Mouse (Mus musculus): ENCODE results near the gene Abcg5. TPM values are rescaled to one million over a fixed set of nuclear protein-coding genes. Genes with fewer than 3 reads are reported as not detected.

Abcg5 gene
- total RNA-seq, 1 experiment from 2014 or later: 22.2 TPM

- no peak for DNase-seq
Measured at GRCm38 (mm10) chr17:84685286-84685685, 2.5 kb upstream of the Abcg5 start.

- no peak for DNase-seq
Measured at GRCm38 (mm10) chr17:84684284-84684683, 1.5 kb upstream of the Abcg5 start.

GRCm38 (mm10) chr17:84681670-84682069 is 1.1 kb downstream of the Abcg5 start:
- DNase-seq: no peak

- DNase-seq: no peak
Measured at GRCm38 (mm10) chr17:84677595-84677994, 5.2 kb downstream of the Abcg5 start.

DNA sequence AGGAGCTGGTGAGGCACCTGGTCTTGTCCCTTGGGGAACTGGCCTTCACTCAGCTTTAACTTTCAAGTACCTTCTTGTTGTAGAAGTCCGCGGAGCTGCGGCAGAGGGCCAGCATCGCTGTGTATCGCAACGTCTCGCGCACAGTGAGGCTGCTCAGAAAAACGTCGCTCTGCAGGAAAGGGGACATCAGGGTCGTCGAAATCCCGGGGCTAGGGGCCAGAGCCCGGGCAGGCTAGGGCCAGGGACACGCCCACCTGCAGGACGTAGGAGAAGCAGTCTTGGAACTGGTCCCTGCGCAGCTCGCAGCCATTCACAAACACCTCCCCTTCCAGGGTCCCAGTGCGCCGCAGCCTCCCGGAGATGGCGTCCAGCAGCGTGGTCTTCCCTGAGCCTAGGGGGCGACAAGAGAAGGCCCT is 6.9 kb downstream of the Abcg5 start, which contains the start of gene Abcg8:
Abcg8 (plus strand) TSS at position 352 of the 416 bp plus-strand sequence.
- DNase-seq: peak; percentile 34

DNA sequence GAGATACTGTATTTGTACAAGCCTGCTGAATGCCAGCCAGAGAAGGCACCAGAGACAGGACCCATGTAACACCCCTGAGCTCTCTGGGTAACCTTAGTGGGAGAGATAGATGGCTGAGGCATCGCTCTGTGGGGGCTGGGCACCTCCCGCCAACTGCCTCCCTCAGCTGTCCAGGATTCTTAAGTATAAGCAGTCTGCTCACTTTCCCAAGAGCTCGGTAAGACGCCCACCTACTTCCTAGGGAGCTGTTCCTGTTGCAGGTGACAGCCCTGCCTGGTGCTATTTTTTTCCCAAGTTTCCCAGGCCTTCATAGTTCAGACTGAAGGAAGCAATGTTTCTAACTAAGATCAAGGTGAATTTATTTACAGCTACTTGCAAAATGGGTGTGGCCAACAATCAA is 7.6 kb downstream of the Abcg5 start:
- DNase-seq: no peak

DNA sequence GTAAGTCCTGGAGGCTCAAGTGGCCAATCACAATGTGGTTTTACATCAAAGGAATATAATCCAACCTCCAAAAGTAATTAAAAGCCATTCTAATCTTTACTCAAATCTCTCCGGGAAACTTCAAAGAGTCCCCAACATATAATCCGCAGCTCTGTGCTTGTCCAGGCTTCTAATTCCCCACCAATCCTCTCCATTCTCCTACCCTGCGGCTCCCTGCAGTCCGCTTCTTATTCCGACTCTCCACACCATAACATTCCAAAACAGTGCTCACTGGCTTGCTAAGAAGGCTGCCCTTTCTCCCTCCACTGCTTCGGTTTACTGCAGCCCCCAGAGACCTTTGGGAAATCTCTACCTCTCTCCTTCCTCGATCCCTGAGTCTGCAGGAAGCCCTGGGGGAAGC is 8.8 kb downstream of the Abcg5 start:
- no peak for DNase-seq

DNA sequence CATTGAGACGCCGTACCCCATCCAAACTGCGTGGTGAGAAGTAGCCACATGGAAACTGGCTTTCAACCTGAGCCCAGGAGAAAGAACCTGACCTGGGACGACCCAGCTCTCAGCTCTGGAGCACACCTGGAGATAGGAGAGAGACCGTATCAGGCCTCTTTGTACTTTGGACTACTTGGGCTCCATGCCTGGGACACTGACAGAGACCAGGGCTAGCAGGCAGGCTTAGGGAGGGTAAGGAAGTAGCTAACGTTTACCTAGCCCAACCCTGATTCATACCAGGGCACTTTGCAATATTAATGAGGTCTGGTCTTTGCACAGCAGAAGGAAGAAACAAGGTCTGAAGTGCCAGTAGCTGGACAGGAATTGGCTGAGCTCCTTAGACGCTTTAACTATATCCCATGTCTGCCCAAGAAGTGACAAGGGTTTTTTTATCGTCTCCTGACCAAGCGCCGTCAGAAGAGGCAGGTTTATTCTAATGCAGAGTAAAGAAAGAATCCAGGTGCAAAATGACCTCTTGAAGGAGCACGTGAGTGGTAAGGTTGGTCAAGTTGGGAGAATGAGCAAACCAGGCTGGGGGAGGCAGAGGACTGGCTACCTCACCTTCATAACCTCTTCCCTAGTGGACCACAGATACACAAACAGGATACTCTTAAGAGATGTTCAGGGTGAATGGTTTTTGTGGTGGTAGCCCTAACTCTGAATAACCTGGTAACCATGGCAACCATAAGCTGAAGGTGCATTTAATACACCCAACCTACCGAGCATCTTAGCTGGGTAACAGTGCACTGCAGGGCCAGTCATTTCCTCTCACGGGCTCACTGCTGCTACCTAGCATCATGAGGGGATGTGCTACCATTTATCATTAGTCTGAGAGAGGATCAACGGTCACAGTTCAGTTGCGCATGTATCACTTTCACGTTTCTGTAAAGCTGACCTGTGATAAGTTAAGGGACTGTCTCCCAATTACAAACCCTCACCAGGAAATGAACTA is 10.1 kb downstream of the Abcg5 start:
- no peak for DNase-seq

DNA sequence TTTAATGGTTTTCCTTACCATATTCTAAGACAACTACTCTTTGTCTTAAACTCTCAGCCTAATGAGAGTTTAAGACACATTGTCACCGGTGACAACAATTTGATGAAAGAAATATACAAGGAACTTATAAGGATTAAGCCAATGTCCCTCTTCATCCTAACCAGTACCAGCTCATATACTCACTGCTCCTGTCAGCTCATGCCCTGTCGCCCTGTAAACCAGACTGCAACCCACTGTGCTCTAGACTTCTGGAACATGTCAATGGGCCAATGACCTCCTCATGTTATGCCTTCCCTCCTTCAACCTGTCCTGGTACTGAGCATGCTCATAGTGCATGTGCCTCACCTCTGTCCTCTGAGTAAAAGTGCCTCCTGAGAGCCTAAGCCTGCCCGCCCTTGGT is 15.0 kb downstream of the Abcg5 start:
- no peak for DNase-seq

DNA sequence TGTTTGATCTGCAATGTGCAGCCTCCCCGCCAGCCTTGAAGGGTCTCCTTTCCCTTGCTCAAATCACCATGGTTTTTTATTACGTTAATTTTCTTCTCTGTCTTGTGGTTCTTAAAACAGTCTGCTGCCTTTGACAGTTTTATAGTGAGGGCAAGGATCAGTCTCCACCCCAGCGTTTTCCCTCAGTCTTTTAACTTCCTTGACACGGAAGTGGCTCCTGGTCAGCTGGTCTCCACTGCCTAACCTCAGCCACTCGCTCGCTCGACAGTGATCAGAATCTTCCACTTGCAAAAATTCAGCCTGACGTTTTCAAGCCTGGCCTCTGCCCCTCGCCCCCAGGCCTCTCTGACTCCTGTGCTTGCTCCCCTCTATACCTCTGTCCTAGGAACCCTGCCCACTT is 17.1 kb downstream of the Abcg5 start:
- no peak for DNase-seq

- no peak for DNase-seq
Measured at GRCm38 (mm10) chr17:84665053-84665452, 17.8 kb downstream of the Abcg5 start.

DNA sequence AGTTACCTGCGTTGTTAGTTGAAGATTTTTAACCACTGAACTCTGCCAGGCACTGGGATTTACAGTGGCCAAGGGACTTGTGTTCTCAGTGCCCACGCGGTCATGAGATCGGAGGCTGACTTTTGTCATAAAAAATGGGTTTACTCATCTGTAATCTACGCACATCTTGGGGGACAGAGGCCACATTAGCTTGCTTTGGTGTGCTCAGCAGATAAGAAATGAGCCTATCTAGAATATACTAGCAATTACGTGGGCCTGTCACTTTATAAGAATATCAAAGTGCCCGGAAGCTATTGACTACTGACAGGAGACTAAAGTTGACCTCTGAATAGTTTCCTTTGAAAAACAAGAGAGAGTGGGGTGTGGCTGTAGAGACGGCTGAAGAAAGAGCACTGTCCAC is 23.9 kb downstream of the Abcg5 start:
- no peak for DNase-seq

- no peak for DNase-seq
Measured at GRCm38 (mm10) chr17:84658195-84658594, 24.6 kb downstream of the Abcg5 start.

- DNase-seq: no peak
Measured at GRCm38 (mm10) chr17:84657782-84658181, 25.0 kb downstream of the Abcg5 start.

- DNase-seq: no peak
Measured at GRCm38 (mm10) chr17:84657422-84657732, 25.4 kb downstream of the Abcg5 start.

DNA sequence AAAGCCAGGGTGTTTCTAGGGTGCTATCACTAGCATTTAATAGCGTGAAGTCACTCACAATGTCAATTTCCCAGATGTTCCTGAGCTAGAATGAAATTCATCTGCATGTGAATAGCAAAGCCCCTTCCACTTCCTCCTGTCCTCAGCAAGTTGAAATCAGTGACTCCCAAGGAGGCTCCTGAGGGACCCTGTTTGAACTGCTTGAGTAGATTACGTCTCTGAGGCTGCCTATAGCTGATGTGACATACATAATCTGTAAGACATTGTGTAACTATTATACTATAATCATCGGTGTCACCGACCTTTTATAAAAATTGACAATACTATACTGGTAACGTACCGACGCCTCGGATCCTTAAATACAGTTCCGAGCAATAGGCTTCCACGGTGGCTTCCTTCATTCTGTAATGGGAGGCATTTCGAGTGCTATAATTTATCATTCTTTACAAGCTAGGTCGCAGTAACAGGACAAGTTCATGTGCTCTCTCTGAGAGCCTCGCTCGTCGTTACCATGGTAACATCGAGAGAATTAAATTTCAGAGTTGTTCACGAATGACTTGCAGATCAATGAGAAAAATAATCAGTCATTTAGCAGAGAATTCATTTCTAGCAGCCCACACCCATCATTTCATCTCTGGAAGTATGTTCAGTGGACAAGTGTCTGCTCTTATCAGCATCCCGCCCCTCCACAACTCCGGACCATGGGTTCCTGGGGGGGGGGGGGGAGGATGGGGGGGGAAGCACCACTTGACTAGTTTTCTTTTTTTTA is 26.0 kb downstream of the Abcg5 start:
- no peak for DNase-seq

GRCm38 (mm10) chr17:84656205-84656604 is 26.6 kb downstream of the Abcg5 start:
- DNase-seq: no peak

GRCm38 (mm10) chr17:84653544-84653943 is 29.3 kb downstream of the Abcg5 start:
- no peak for DNase-seq

- DNase-seq: no peak
Measured at GRCm38 (mm10) chr17:84650302-84651017, 32.4 kb downstream of the Abcg5 start.

- no peak for DNase-seq
Measured at GRCm38 (mm10) chr17:84647630-84648029, 35.2 kb downstream of the Abcg5 start.

- no peak for DNase-seq
Measured at GRCm38 (mm10) chr17:84646477-84646876, 36.3 kb downstream of the Abcg5 start.

GRCm38 (mm10) chr17:84645894-84646293 is 36.9 kb downstream of the Abcg5 start:
- no peak for DNase-seq

DNA sequence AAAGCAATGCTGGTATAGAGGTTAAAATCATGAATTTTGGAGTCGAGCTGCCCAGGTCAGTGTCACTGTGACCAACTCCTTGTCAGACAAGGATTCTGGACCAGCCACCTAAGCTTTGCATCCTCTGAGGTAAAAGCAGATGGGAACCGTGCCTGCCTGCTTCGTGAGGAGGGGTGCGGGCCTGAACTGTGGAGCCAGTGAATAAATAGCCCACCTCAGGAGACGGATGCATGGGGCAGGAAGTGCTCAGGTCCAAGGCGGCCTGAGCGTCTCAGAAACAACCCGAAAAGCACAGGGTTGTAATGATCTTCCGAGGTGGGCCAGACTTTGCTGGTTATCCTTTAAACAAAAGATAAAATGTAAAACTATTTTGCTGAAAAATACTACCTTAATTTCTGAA is 37.7 kb downstream of the Abcg5 start:
- no peak for DNase-seq

Measured in adrenal gland, postnatal 14 days (tissue).